Mouse (Mus musculus) stomach, postnatal 0 days (tissue): Measurements from ENCODE around the gene Gm17657.

ENCODE experiments used
- CTCF ChIP-seq: IDR thresholded peaks from 2 replicates; pipeline ENCODE4 v1.5.1; 2016; ENCODE audit warnings: antibody characterized with exemption, low read depth, mild to moderate bottlenecking, moderate library complexity
- EP300 ChIP-seq: optimal IDR thresholded peaks from 2 replicates; pipeline ENCODE3; 2016; ENCODE audit warnings: antibody characterized with exemption

- TF ChIP-seq CTCF (no peak), EP300 (no peak)
Observed at GRCm38 (mm10) chr17:29499511-29499910, 49.9 kb downstream of the Gm17657 start.
